Mouse (Mus musculus): ENCODE results near the gene Aanat. TPM values are rescaled to one million over a fixed set of nuclear protein-coding genes. Genes with fewer than 3 reads are reported as not detected.
A peak's percentile ranks its signal among the peaks of the same experiment; 100 is the strongest.
"Not testable (repeated sequence)": the region's sequence is repeated elsewhere in the genome, so short reads cannot be mapped to it uniquely, and the experiment has no call there.

Aanat gene
- total RNA-seq, 2 experiments from 2014 or later = 0.64 to 1.5 TPM

GRCm38 (mm10) chr11:116602043-116602442, 15.8 kb downstream of the Aanat start:
- intact Hi-C loops (cut with DNase I) = no loop called here
- DNase-seq (ENCODE audit: low spot score in 2 of 2) = no peak

- intact Hi-C loops (cut with DNase I) = no loop called here
These were observed 17.1 kb downstream of the Aanat start for GRCm38 (mm10) chr11:116603339-116603738.

GRCm38 (mm10) chr11:116604097-116604496, 17.9 kb downstream of the Aanat start:
- DNase-seq (ENCODE audit: low spot score in 2 of 2) = no peak
- intact Hi-C loops (cut with DNase I) = no loop called here

More at GRCm38 (mm10) chr11:116603339-116603738, 17.1 kb downstream of the Aanat start:
- DNase-seq (ENCODE audit: low spot score in 2 of 2) = no peak

- intact Hi-C loops (cut with DNase I) = no loop called here
- DNase-seq (ENCODE audit: low spot score in 2 of 2) = no peak
These were observed 21.5 kb downstream of the Aanat start for GRCm38 (mm10) chr11:116607717-116608116.

- intact Hi-C loops (cut with DNase I) = no loop called here
- no peak for DNase-seq (ENCODE audit: low spot score in 2 of 2)
These were observed 23.9 kb downstream of the Aanat start for GRCm38 (mm10) chr11:116609965-116610630.

- intact Hi-C loops (cut with DNase I); DNase-seq (ENCODE audit: low spot score in 2 of 2): not testable (repeated sequence)
These were observed 24.9 kb downstream of the Aanat start for GRCm38 (mm10) chr11:116611168-116611567.

- DNase-seq (ENCODE audit: low spot score in 2 of 2) = no peak
- intact Hi-C loops (cut with DNase I) = no loop called here
These were observed 25.7 kb downstream of the Aanat start for GRCm38 (mm10) chr11:116611883-116612282.

GRCm38 (mm10) chr11:116612554-116612953, 26.3 kb downstream of the Aanat start:
- intact Hi-C loops (cut with DNase I) = no loop called here
- no peak for DNase-seq (ENCODE audit: low spot score in 2 of 2)

GRCm38 (mm10) chr11:116613234-116613633, 27.0 kb downstream of the Aanat start:
- intact Hi-C loops (cut with DNase I) = no loop called here

GRCm38 (mm10) chr11:116615735-116616437, 29.7 kb downstream of the Aanat start:
- intact Hi-C loops (cut with DNase I) = no loop called here
- no peak for DNase-seq (ENCODE audit: low spot score in 2 of 2)

More at GRCm38 (mm10) chr11:116613234-116613633, 27.0 kb downstream of the Aanat start:
- no peak for DNase-seq (ENCODE audit: low spot score in 2 of 2)

- DNase-seq (ENCODE audit: low spot score in 2 of 2) = no peak
- intact Hi-C loops (cut with DNase I) = no loop called here
These were observed 30.3 kb downstream of the Aanat start for GRCm38 (mm10) chr11:116616438-116617118.

- intact Hi-C loops (cut with DNase I) = no loop called here
- no peak for DNase-seq (ENCODE audit: low spot score in 2 of 2)
These were observed 31.4 kb downstream of the Aanat start for GRCm38 (mm10) chr11:116617641-116618040.

- DNase-seq (ENCODE audit: low spot score in 2 of 2) = no peak
- intact Hi-C loops (cut with DNase I) = no loop called here
These were observed 32.4 kb downstream of the Aanat start for GRCm38 (mm10) chr11:116618666-116619065.

- no peak for DNase-seq (ENCODE audit: low spot score in 2 of 2)
- intact Hi-C loops (cut with DNase I) = no loop called here
These were observed 32.9 kb downstream of the Aanat start for GRCm38 (mm10) chr11:116619156-116619555.

- intact Hi-C loops (cut with DNase I) = no loop called here
- DNase-seq (ENCODE audit: low spot score in 2 of 2) = no peak
These were observed 33.3 kb downstream of the Aanat start for GRCm38 (mm10) chr11:116619561-116619960.

- intact Hi-C loops (cut with DNase I) = no loop called here
- no peak for DNase-seq (ENCODE audit: low spot score in 2 of 2)
These were observed 33.8 kb downstream of the Aanat start for GRCm38 (mm10) chr11:116620073-116620472.

- DNase-seq (ENCODE audit: low spot score in 2 of 2) = no peak
- intact Hi-C loops (cut with DNase I) = no loop called here
These were observed 34.5 kb downstream of the Aanat start for GRCm38 (mm10) chr11:116620559-116621253.

GRCm38 (mm10) chr11:116621258-116621704, 35.0 kb downstream of the Aanat start:
- intact Hi-C loops (cut with DNase I) = no loop called here
- peak in 1 of 2 experiments; percentile 14 for DNase-seq (ENCODE audit: low spot score in 2 of 2)

- DNase-seq (ENCODE audit: low spot score in 2 of 2) = no peak
- intact Hi-C loops (cut with DNase I) = no loop called here
These were observed 37.3 kb downstream of the Aanat start for GRCm38 (mm10) chr11:116623281-116624124.
